Mouse (Mus musculus) heart, postnatal 0 days (tissue): ENCODE data around the gene Gsx2. TPM values are rescaled to one million over a fixed set of nuclear protein-coding genes. Genes with fewer than 3 reads are reported as not detected.

Experiments
- ATAC-seq: fragments of 200-750 bp; cut with Nextera tagmentation; 2 replicates; pipeline ENCODE4 v1.8.0; 2017; ENCODE audit warnings: low read depth, moderate number of reproducible peaks, moderate library complexity; ENCODE audit not compliant: insufficient read depth
- DNase-seq: peaks from one replicate; pipeline ENCODE4 v3.0.0-alpha.2; 2016; ENCODE audit warnings: low spot score
- H3K27ac ChIP-seq: fragments of 300-500 bp; sonication (generic); 2 replicates; pipeline ENCODE4 v1.5.1; 2014; ENCODE audit warnings: low read depth, mild to moderate bottlenecking
- H3K27me3 ChIP-seq: fragments of 300-500 bp; sonication (generic); 2 replicates; pipeline ENCODE4 v1.6.1; 2014; ENCODE audit warnings: low read length, mixed read lengths; ENCODE audit not compliant: control insufficient read depth, insufficient read depth
- H3K36me3 ChIP-seq: fragments of 300-500 bp; sonication (generic); replicated peaks from 2 replicates; pipeline ENCODE4 v1.6.1; 2014; ENCODE audit warnings: low read length, mixed read lengths; ENCODE audit not compliant: control insufficient read depth, insufficient read depth
- H3K4me1 ChIP-seq: fragments of 300-500 bp; sonication (generic); 2 replicates; pipeline ENCODE4 v1.6.1; 2014; ENCODE audit warnings: antibody characterized with exemption; ENCODE audit not compliant: control insufficient read depth, insufficient read depth
- H3K4me2 ChIP-seq: fragments of 300-500 bp; sonication (generic); 2 replicates; pipeline ENCODE4 v1.6.1; 2014; ENCODE audit warnings: low read depth, mild to moderate bottlenecking, low read length, moderate library complexity
- H3K4me3 ChIP-seq: fragments of 300-500 bp; sonication (generic); 2 replicates; pipeline ENCODE4 v1.5.1; 2014; ENCODE audit warnings: low read depth, low read length
- H3K9ac ChIP-seq: fragments of 300-500 bp; sonication (generic); replicated peaks from 2 replicates; pipeline ENCODE4 v1.6.1; 2014; ENCODE audit warnings: low read depth, low read length, mixed read lengths
- H3K9me3 ChIP-seq: fragments of 300-500 bp; sonication (generic); replicated peaks from 2 replicates; pipeline ENCODE4 v1.6.1; 2016; ENCODE audit warnings: low read length; ENCODE audit not compliant: control insufficient read depth
- CTCF ChIP-seq: IDR thresholded peaks from 2 replicates; pipeline ENCODE4 v1.5.1; 2016; ENCODE audit warnings: antibody characterized with exemption, control low read depth, low read depth
- EP300 ChIP-seq: IDR thresholded peaks from 2 replicates; pipeline ENCODE4 v1.6.1; 2016; ENCODE audit warnings: antibody characterized with exemption, low read depth
- WGBS: fragments of 180-500 bp; shearing (Covaris S2); extraction: QIAGEN DNeasy Blood & Tissue Kit; methylation state at CpG from one replicate; pipeline ENCODE4 v1.1.7; 2014; 5-methylcytosine and 5-hydroxymethylcytosine counted together
- polyA plus RNA-seq: library from polyadenylated mRNA; unstranded; fragments of >200 nt; fragmentation: Nextera tagmentation; extraction: Ambion mirVana; gene quantifications from 2 replicates; pipeline ENCODE4 v1.2.1, GENCODE M21; 2015
- total RNA-seq: library from RNA; depleted of rRNA; stranded (reverse); fragments of >200 nt; gene quantifications from 2 replicates; pipeline ENCODE4 v1.2.3, GENCODE M21; 2014; ENCODE audit warnings: low replicate concordance; rRNA removed

Gsx2 gene
- total and polyA plus RNA-seq, 2 experiments from 2014 or later = not detected

DNA sequence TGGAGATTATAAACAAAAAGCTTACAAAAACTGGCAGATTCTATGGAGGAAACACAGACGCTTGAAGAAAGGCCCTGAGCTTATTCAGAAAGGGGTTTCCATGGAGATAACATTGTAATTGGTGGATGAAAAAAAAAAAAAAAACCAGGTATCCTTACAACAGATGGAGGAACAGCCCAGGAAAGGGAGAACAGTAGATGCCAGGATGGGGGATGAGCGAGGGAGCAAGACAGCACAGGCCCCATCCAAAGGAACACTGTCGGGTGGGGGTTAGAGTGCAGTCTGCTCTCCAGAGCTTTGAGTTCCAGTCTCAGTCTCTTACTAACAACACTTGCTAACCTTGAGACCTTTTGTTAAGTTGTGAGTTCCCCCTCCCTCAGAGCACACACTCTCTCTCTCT is 31.1 kb downstream of the Gsx2 start:
- 62% methylated on average over 3 of the region's 3 CpGs for WGBS
- no peaks in the 10 kb centered on the region for H3K9me3 ChIP-seq
- ATAC-seq (no peak), DNase-seq (no peak)
- no peak overlapping the region for H3K27ac ChIP-seq
- TF ChIP-seq EP300 = no peak
- TF ChIP-seq CTCF = no peak
- H3K4me1 ChIP-seq = no peaks in the 10 kb centered on the region
- no peak overlapping the region for H3K9ac ChIP-seq
- no peak overlapping the region for H3K4me2 ChIP-seq
- H3K27me3 ChIP-seq = no peaks in the 10 kb centered on the region
- no peaks in the 10 kb centered on the region for H3K36me3 ChIP-seq
- H3K4me3 ChIP-seq = no peak overlapping the region

DNA sequence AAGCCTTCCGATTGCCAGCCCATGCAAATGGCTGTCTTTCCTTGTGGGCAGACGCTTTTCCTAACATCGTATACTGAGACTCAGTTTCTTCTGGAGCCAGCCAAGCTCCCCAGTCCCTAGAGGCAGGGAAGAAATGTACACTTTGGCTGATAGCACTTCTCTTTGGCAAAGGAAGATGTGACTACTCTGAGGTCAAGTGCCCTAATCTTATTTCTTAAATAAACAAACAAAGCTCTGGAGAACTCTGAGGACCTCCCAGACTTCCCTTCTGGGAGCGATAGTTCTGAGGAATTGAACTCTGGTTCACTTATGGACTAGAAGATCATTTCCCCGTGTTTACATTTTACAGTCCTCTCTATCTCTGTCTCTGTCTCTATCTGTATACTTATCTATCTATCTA is 34.0 kb downstream of the Gsx2 start:
- H3K4me2 ChIP-seq = no peak overlapping the region
- no peaks in the 10 kb centered on the region for H3K4me1 ChIP-seq
- TF ChIP-seq EP300 = no peak
- no peak for TF ChIP-seq CTCF
- H3K27me3 ChIP-seq = no peaks in the 10 kb centered on the region
- ATAC-seq (no peak), DNase-seq (no peak)
- no peak overlapping the region for H3K4me3 ChIP-seq
- 31% methylated on average over 5 of the region's 5 CpGs for WGBS
- H3K36me3 ChIP-seq = no peaks in the 10 kb centered on the region
- H3K27ac ChIP-seq = no peak overlapping the region
- no peaks in the 10 kb centered on the region for H3K9me3 ChIP-seq
- no peak overlapping the region for H3K9ac ChIP-seq

DNA sequence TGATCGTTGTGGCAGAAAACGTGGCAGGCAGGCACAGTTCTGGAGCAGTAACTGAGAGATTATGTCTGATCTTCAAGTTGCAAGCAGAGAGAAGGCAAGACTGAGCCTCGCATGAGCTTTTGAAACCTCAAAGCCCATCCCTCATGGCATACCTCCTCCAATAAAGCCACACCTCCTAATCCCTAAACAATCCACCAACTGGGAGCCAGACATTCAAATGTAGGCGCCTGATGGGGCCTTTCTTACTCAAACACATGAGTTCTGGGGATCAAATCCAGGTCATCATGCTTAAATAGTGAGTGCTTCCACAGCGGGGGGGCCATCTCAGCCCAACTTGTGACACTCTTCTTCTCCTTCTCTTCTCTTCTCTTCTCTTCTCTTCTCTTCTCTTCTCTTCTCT is 36.4 kb downstream of the Gsx2 start:
- WGBS = 67% methylated on average over 5 of the region's 5 CpGs
- DNase-seq (no peak), ATAC-seq (no peak)
- Histone ChIP-seq H3K4me3 (no peak overlapping the region), H3K27ac (no peak overlapping the region), H3K4me2 (no peak overlapping the region), H3K4me1 (no peaks in the 10 kb centered on the region), H3K9ac (no peak overlapping the region), H3K27me3 (no peaks in the 10 kb centered on the region), H3K36me3 (no peaks in the 10 kb centered on the region), H3K9me3 (no peaks in the 10 kb centered on the region)
- TF ChIP-seq CTCF (no peak), EP300 (no peak)

DNA sequence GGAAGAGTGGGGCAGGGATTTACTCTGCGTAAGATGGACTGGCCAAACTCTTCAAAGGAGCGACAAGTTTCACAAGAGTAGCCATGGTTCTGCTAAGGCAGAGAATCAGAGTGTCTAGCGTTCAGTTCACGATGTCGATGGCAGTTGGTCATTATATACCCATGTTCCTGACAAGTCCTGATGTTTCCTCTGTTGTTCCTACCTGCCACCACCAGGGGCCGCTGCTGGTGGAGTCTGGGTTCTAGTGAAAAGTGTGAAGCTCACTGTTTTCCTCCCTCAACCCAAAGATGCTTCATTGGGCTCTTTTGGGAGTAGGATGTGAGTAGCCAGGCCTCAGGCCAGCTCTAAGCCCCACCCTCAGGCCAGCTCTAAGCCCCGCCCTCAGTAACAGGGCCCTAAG is 43.4 kb downstream of the Gsx2 start:
- no peak overlapping the region for H3K4me2 ChIP-seq
- H3K9ac ChIP-seq = no peak overlapping the region
- 66% methylated on average over 7 of the region's 7 CpGs for WGBS
- no peaks in the 10 kb centered on the region for H3K9me3 ChIP-seq
- H3K4me1 ChIP-seq = no peaks in the 10 kb centered on the region
- no peaks in the 10 kb centered on the region for H3K36me3 ChIP-seq
- no peak for TF ChIP-seq CTCF
- no peak for TF ChIP-seq EP300
- no peak for ATAC-seq
- H3K27me3 ChIP-seq = no peaks in the 10 kb centered on the region
- DNase-seq = no peak
- H3K27ac ChIP-seq = no peak overlapping the region
- no peak overlapping the region for H3K4me3 ChIP-seq

DNA sequence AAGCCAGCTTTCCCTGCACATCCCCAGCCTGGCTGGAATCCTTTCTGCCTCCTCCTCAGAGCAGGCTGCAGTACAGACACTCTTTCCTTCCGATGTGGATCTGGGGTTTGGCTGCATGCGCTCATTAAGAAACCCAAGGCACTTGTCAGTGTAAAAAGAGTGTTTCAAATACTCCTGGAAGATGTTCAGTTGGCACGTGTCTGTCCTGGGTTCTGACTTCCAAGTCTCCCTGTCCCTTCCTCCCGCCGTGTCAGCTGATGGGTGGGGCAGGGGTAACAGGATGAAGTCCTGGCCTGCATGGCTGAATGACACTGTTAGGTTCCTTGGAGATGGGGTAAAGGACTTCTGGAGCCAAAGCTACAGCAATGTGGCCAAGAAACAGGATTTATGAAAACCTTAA is 46.2 kb downstream of the Gsx2 start:
- Histone ChIP-seq H3K27me3 (no peaks in the 10 kb centered on the region), H3K4me2 (no peak overlapping the region), H3K27ac (no peak overlapping the region), H3K4me1 (no peaks in the 10 kb centered on the region), H3K4me3 (no peak overlapping the region), H3K9ac (no peak overlapping the region), H3K9me3 (no peaks in the 10 kb centered on the region), H3K36me3 (no peaks in the 10 kb centered on the region)
- ATAC-seq = no peak
- WGBS = 42% methylated on average over 5 of the region's 5 CpGs
- no peak for TF ChIP-seq CTCF
- no peak for TF ChIP-seq EP300
- DNase-seq = no peak

Other genes with a start within 250 kb of the Gsx2 start
- gene Chic2, start 30.8 kb upstream of the Gsx2 start, total RNA-seq = 18.4 and 28.5 TPM in 2 replicates
- gene Chic2, start 30.8 kb upstream of the Gsx2 start, polyA plus RNA-seq = 27.4 and 28.5 TPM in 2 replicates
- 25.3 and 27.4 TPM in 2 replicates for gene Pdgfra, start 76.7 kb downstream of the Gsx2 start, total RNA-seq
- gene Pdgfra, start 76.7 kb downstream of the Gsx2 start, polyA plus RNA-seq = 5.3 and 6.1 TPM in 2 replicates